Mouse (Mus musculus): ENCODE measurements at regions not wholly inside any gene's neighbourhood (a gene's known extent, or its start where the extent isn't known, plus 50 kb on each side); places are given as distances from the start of the nearest gene placed in this dataset.

DNA sequence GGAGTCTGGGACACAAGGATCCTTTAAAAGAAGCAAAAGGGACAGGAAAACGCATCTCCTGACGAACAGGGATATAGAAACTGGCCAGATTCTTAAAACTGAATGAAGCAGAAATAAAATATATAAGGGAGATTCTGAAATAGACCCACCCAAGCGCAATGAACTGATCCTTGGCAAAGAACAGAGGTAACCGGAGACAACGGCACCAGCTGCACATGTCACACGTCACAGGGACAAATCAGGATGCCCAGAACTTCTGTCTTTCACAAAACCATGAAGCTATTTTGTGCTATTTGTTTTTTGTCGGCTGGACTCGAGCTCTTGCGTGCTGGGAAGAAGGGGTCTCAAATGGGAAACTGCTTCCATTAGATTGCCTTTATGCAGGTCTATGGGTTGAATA is 189.3 kb upstream of the A430005L14Rik start:
- no peak overlapping the region for H3K4me2 ChIP-seq (replicated peaks; ENCODE audit: low read depth)
- TF ChIP-seq EP300 (optimal IDR thresholded peaks at IDR 0.05), result no peak
- no peak for TF ChIP-seq CTCF (IDR thresholded peaks at IDR 0.05; ENCODE audit: low read depth)
- ATAC-seq (ENCODE audit: low FRiP score, low TSS enrichment), result no peak
- no peak overlapping the region for H3K27ac ChIP-seq (replicated peaks)
- no peaks in the 10 kb centered on the region for H3K27me3 ChIP-seq (ENCODE audit: control insufficient read depth, insufficient read depth, low read length)
- H3K9me3 ChIP-seq (ENCODE audit: control insufficient read depth, low read length), result no peaks in the 10 kb centered on the region
- H3K4me3 ChIP-seq (ENCODE audit: low read depth, low read length), result no peak overlapping the region
- H3K9ac ChIP-seq (ENCODE audit: low read length), result no peak overlapping the region
- DNase-seq (ENCODE audit: low spot score), result no peak
- 78% methylated on average over 9 of the region's 9 CpGs for WGBS
- H3K36me3 ChIP-seq (ENCODE audit: control insufficient read depth, insufficient read depth, low read length), result no peaks in the 10 kb centered on the region
- H3K4me1 ChIP-seq (replicated peaks; ENCODE audit: control insufficient read depth, insufficient read depth), result no peaks in the 10 kb centered on the region

DNA sequence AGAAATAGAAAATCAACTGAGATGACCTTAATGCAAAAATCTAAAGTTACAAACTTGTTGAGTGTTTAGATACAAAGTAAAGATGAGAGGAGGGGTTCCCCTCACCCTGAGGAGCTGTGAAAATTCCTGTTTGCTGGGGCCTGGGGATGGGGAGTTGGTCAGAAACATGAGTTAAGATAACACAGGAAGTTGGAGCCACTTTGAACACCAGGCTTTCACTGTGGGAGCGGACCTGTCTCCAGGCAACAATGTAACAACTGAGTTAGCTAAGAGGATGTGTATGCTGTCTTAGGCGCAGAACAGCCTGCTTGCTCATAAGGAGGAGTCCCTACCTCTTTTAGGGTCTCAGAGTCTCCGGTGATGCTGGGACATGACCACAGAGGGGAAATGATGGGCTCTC is 188.7 kb upstream of the A430005L14Rik start:
- ATAC-seq (ENCODE audit: low FRiP score, low TSS enrichment), result no peak
- WGBS, result 49% methylated on average over 3 of the region's 3 CpGs

DNA sequence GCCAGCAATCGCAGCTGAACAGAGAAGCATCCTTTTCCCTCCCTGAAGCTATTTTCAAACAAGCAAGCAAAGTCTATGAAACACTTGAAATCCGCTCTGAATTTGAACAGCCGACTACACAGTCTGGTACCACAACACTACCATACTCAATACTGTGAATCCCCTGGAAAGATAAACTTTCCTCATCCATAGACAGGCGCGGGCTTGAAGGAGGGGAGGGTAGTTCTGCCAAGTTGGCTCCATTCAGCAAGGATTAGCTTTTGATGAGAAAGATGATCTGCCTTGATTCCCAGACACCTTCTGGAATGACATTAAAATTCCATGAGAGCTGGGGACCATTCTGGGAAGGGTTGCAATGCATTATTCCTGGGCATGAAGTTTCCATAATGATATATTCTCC is 186.4 kb upstream of the A430005L14Rik start:
- 71% methylated on average over 5 of the region's 5 CpGs for WGBS
- no peak for TF ChIP-seq EP300 (optimal IDR thresholded peaks at IDR 0.05)
- TF ChIP-seq CTCF (IDR thresholded peaks at IDR 0.05; ENCODE audit: low read depth), result no peak
- Histone ChIP-seq H3K9me3 (ENCODE audit: control insufficient read depth, low read length) (no peaks in the 10 kb centered on the region), H3K27ac (replicated peaks) (no peak overlapping the region), H3K4me2 (replicated peaks; ENCODE audit: low read depth) (no peak overlapping the region), H3K36me3 (ENCODE audit: control insufficient read depth, insufficient read depth, low read length) (no peaks in the 10 kb centered on the region), H3K4me1 (replicated peaks; ENCODE audit: control insufficient read depth, insufficient read depth) (no peaks in the 10 kb centered on the region), H3K4me3 (ENCODE audit: low read depth, low read length) (no peak overlapping the region), H3K9ac (ENCODE audit: low read length) (no peak overlapping the region), H3K27me3 (ENCODE audit: control insufficient read depth, insufficient read depth, low read length) (no peaks in the 10 kb centered on the region)
- ATAC-seq (ENCODE audit: low FRiP score, low TSS enrichment), result no peak
- no peak for DNase-seq (ENCODE audit: low spot score)

More for the DNA sequence above, 188.7 kb upstream of the A430005L14Rik start:
- Histone ChIP-seq H3K36me3 (ENCODE audit: control insufficient read depth, insufficient read depth, low read length) (no peaks in the 10 kb centered on the region), H3K4me2 (replicated peaks; ENCODE audit: low read depth) (no peak overlapping the region), H3K9ac (ENCODE audit: low read length) (no peak overlapping the region), H3K9me3 (ENCODE audit: control insufficient read depth, low read length) (no peaks in the 10 kb centered on the region), H3K27ac (replicated peaks) (no peak overlapping the region), H3K4me1 (replicated peaks; ENCODE audit: control insufficient read depth, insufficient read depth) (no peaks in the 10 kb centered on the region), H3K27me3 (ENCODE audit: control insufficient read depth, insufficient read depth, low read length) (no peaks in the 10 kb centered on the region), H3K4me3 (ENCODE audit: low read depth, low read length) (no peak overlapping the region)
- DNase-seq (ENCODE audit: low spot score), result no peak
- no peak for TF ChIP-seq CTCF (IDR thresholded peaks at IDR 0.05; ENCODE audit: low read depth)

DNA sequence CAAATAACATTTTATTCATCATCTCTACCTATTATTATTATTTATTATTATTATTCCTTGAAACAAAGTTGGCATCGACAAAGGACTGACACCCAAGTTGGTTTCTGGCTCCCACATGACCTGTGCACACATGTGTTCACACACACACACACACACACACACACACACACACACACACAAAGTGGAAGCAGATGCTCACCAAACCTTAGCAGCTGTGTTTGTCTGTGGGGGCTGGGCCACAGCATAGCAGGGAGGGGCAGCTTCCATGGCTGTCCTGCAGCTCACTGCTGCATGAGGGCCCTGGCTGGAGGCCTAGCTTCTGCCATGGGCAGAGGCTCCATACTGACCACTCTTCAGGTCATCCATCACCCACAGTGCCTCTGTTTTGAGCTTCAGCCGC is 176.5 kb upstream of the A430005L14Rik start:
- Histone ChIP-seq H3K4me2 (replicated peaks; ENCODE audit: low read depth) (no peak overlapping the region), H3K9ac (ENCODE audit: low read length) (no peak overlapping the region), H3K36me3 (ENCODE audit: control insufficient read depth, insufficient read depth, low read length) (no peaks in the 10 kb centered on the region), H3K9me3 (ENCODE audit: control insufficient read depth, low read length) (no peaks in the 10 kb centered on the region), H3K4me1 (replicated peaks; ENCODE audit: control insufficient read depth, insufficient read depth) (no peaks in the 10 kb centered on the region), H3K27me3 (ENCODE audit: control insufficient read depth, insufficient read depth, low read length) (no peaks in the 10 kb centered on the region), H3K27ac (replicated peaks) (no peak overlapping the region), H3K4me3 (ENCODE audit: low read depth, low read length) (no peak overlapping the region)
- no peak for ATAC-seq (ENCODE audit: low FRiP score, low TSS enrichment)
- TF ChIP-seq EP300 (optimal IDR thresholded peaks at IDR 0.05) (no peak), CTCF (IDR thresholded peaks at IDR 0.05; ENCODE audit: low read depth) (no peak)
- WGBS, result 66% methylated on average over 2 of the region's 2 CpGs
- DNase-seq (ENCODE audit: low spot score), result no peak

DNA sequence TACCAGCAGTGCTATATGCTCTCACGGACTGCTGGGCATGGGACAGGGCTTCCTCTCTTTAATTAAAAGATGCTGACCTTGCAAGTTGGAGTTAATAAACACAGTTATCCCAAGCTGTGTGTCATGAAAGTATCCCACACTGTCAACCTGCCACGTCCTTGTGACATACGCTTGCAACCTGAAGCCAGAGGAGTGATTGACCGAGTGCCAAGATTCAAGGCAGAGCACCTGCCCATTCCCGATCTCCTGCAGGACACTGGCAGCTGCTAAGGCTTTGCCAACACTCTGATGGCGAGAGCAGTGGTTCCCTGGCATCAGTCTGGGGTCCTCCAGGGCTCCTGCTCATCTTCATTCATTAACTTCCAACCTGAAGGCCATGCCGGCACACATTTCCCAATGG is 175.8 kb upstream of the A430005L14Rik start:
- DNase-seq (ENCODE audit: low spot score) (no peak), ATAC-seq (ENCODE audit: low FRiP score, low TSS enrichment) (no peak; the same call in 1 of the 2 replicates)
- Histone ChIP-seq H3K4me2 (replicated peaks; ENCODE audit: low read depth) (no peak overlapping the region), H3K27ac (replicated peaks) (no peak overlapping the region), H3K36me3 (ENCODE audit: control insufficient read depth, insufficient read depth, low read length) (no peaks in the 10 kb centered on the region), H3K4me3 (ENCODE audit: low read depth, low read length) (no peak overlapping the region), H3K9ac (ENCODE audit: low read length) (no peak overlapping the region), H3K4me1 (replicated peaks; ENCODE audit: control insufficient read depth, insufficient read depth) (no peaks in the 10 kb centered on the region), H3K27me3 (ENCODE audit: control insufficient read depth, insufficient read depth, low read length) (no peaks in the 10 kb centered on the region), H3K9me3 (ENCODE audit: control insufficient read depth, low read length) (no peaks in the 10 kb centered on the region)
- TF ChIP-seq CTCF (IDR thresholded peaks at IDR 0.05; ENCODE audit: low read depth) (no peak), EP300 (optimal IDR thresholded peaks at IDR 0.05) (no peak)
- 75% methylated on average over 7 of the region's 7 CpGs for WGBS

DNA sequence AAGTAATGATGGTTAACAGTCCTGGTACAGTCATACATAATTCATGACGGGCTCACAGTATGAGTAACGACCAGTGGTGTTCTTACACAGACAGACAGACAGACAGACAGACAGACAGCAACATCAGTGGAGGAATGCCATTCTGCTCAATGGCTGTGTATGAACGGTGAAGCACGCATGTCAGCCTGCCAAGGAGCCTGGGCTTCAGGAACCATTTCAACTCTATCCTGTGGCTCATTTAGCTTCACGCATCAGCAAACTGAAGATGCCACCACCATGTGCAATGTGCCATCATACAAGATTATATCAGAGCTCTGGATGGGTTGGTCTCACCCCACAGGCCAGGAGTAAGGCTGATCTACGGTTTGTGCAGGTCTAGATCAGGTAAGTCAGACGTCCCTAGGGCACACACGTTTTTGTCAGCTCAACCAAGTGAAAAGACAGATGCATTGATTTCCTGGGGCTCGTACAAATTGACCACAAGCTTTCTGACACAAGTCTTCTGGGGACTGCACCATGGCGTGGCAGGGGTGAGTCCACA is 175.0 kb upstream of the A430005L14Rik start:
- DNase-seq (ENCODE audit: low spot score) (no peak), ATAC-seq (ENCODE audit: low FRiP score, low TSS enrichment) (no peak)
- Histone ChIP-seq H3K4me1 (replicated peaks; ENCODE audit: control insufficient read depth, insufficient read depth) (no peaks in the 10 kb centered on the region), H3K9me3 (ENCODE audit: control insufficient read depth, low read length) (no peaks in the 10 kb centered on the region), H3K27ac (replicated peaks) (no peak overlapping the region), H3K27me3 (ENCODE audit: control insufficient read depth, insufficient read depth, low read length) (no peaks in the 10 kb centered on the region), H3K36me3 (ENCODE audit: control insufficient read depth, insufficient read depth, low read length) (no peaks in the 10 kb centered on the region), H3K9ac (ENCODE audit: low read length) (no peak overlapping the region), H3K4me2 (replicated peaks; ENCODE audit: low read depth) (no peak overlapping the region), H3K4me3 (ENCODE audit: low read depth, low read length) (no peak overlapping the region)
- WGBS, result 78% methylated on average over 10 of the region's 10 CpGs
- TF ChIP-seq CTCF (IDR thresholded peaks at IDR 0.05; ENCODE audit: low read depth), result no peak
- TF ChIP-seq EP300 (optimal IDR thresholded peaks at IDR 0.05), result no peak
